Mouse (Mus musculus) hindbrain, embryonic 16.5 days (tissue): Measurements from ENCODE around the gene Itm2c. TPM values are rescaled to one million over a fixed set of nuclear protein-coding genes. Genes with fewer than 3 reads are reported as not detected.

Experiments used
- ATAC-seq: fragments of 200-750 bp; cut with Nextera tagmentation; 2 replicates; pipeline ENCODE4 v1.8.0; 2017; ENCODE audit warnings: moderate TSS enrichment, moderate library complexity
- H3K27ac ChIP-seq: fragments of 300-500 bp; sonication (generic); 2 replicates; pipeline ENCODE4 v1.5.1; 2014; ENCODE audit warnings: low read depth, mild to moderate bottlenecking, control low read depth, low read length, moderate library complexity
- H3K27me3 ChIP-seq: fragments of 300-500 bp; sonication (generic); replicated peaks from 2 replicates; pipeline ENCODE4 v1.6.1; 2014; ENCODE audit warnings: low read length; ENCODE audit not compliant: control insufficient read depth, insufficient read depth
- H3K36me3 ChIP-seq: fragments of 300-500 bp; sonication (generic); 2 replicates; pipeline ENCODE4 v1.6.1; 2014; ENCODE audit warnings: mild to moderate bottlenecking, low read length, moderate library complexity, mixed read lengths; ENCODE audit not compliant: control insufficient read depth, insufficient read depth
- H3K4me1 ChIP-seq: fragments of 300-500 bp; sonication (generic); 2 replicates; pipeline ENCODE4 v1.6.1; 2014; ENCODE audit warnings: low read depth, low read length; ENCODE audit not compliant: control insufficient read depth, insufficient read depth
- H3K4me2 ChIP-seq: fragments of 300-500 bp; sonication (generic); 2 replicates; pipeline ENCODE4 v1.6.1; 2014; ENCODE audit warnings: mild to moderate bottlenecking, low read length, control low read depth, moderate library complexity
- H3K4me3 ChIP-seq: fragments of 300-500 bp; sonication (generic); 2 replicates; pipeline ENCODE4 v1.5.1; 2014; ENCODE audit warnings: mild to moderate bottlenecking, low read length, control low read depth, moderate library complexity
- H3K9ac ChIP-seq: fragments of 300-500 bp; sonication (generic); 2 replicates; pipeline ENCODE4 v1.6.1; 2014; ENCODE audit warnings: low read depth, mild to moderate bottlenecking, control low read depth, low read length, moderate library complexity
- H3K9me3 ChIP-seq: fragments of 300-500 bp; sonication (generic); 2 replicates; pipeline ENCODE4 v1.6.1; 2014; ENCODE audit warnings: mild to moderate bottlenecking, low read length, moderate library complexity; ENCODE audit not compliant: control insufficient read depth
- WGBS: fragments of 180-500 bp; shearing (Covaris S2); extraction: QIAGEN DNeasy Blood & Tissue Kit; methylation state at CpG from one replicate; pipeline ENCODE4 v1.1.7; 2014; 5-methylcytosine and 5-hydroxymethylcytosine counted together
- polyA plus RNA-seq: library from polyadenylated mRNA; unstranded; fragments of >200 nt; fragmentation: Nextera tagmentation; extraction: Ambion mirVana; gene quantifications from 2 replicates; pipeline ENCODE4 v1.2.1, GENCODE M21; 2015

Itm2c gene
- polyA plus RNA-seq, 1 experiment from 2014 or later = 225 TPM

DNA sequence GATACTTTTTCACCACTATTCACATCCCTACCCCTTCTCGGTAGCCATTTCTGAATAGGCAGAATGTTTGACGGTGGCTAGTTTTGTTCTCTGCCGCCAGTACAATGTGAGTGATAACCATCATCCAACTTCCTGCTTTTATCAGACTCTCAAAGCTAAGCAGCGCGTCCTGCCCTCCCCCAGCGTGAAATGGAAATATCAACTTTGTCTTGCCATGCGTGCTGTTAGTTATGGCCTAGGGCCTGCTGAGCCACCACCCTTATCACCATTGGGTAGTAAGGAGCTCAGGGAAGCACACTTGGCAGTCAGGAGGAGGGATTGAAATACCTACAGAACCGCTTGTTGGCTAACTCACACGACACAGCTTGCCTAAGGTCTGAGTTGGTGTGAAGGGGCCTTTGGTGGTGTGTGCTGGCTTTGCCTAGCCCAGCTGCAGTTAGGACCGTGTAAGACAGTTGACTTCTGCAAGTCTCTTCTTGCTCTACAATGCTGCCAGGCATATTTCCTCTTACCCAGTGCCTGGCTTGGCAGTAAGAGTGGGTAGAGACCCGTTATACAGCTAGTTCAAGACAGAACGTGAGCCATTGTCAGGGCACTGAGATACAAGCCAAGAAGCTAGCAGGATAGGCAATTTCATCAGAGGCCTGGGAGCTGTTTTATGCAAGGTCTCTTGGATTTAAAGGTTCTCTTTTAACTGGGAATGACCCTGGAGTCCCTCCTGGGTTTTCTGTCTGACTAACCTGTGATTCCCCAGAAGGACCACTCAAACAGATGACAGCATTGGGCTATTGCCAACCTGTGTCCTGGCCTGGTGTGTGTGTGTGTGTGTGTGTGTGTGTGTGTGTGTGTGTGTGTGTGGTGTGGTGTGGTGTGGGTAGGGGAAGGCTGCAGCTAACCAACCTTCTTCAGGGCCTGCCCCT, 3.0 kb downstream of the Itm2c start:
- 48% methylated on average over 12 of the region's 12 CpGs for WGBS
- Histone ChIP-seq H3K27ac (peak overlapping the region; percentile 3; the same call in 1 of the 2 replicates), H3K9me3 (no peaks in the 10 kb centered on the region), H3K27me3 (no peaks in the 10 kb centered on the region), H3K36me3 (no peaks in the 10 kb centered on the region), H3K4me3 (peak overlapping the region; percentile 72; the same call in 1 of the 2 replicates), H3K4me1 (peaks cover 68% of the 10 kb centered on the region), H3K9ac (peak overlapping the region; percentile 31; the same call in 1 of the 2 replicates), H3K4me2 (peak overlapping the region; percentile 75)
- no peak for ATAC-seq

DNA sequence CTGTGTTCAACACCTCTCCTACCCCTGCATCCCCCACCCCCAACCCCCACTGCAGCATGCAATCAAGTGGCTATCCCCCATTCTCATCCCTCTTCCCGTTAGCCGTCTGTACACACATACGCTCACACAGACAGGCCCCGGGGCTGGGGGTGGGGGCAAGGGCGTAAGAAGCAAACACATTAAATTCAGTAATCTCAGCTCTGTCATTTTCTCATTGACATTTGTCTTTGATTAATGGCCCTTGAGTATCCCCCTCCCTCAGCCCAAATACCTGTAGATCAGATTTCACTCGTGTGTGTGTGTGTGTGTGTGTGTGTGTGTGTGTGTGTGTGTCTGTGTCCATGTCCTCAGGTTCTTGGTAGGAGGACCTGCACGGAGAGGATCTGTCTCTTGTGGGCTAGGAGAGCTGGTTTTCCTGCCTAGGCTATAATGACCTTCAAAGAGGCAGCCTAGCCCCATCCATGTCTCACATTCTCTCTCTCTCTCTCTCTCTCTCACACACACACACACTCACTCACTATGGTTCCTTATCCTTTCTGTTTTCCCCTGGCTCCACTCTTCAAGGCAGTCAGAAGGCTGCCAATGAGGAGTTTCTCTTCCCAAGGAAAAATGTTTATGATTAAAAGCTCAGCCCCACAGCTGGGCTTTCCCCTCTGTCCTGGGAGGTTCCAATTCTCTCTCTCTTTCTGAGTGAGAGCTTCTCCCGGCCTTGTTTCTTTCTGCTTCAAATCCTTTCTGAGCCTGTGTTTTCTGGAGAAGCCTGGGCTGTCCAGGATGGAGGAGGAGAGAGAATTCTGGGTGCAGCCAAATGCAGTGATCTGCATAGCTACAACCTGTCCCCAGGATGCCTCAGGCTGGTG, 4.0 kb downstream of the Itm2c start:
- ATAC-seq = no peak
- WGBS = 25% methylated on average over 8 of the region's 8 CpGs
- H3K4me2 ChIP-seq = peak overlapping the region; percentile 75
- no peaks in the 10 kb centered on the region for H3K27me3 ChIP-seq
- H3K4me1 ChIP-seq = peaks cover 76% of the 10 kb centered on the region
- 0 out of 2 replicates have a peak overlapping the region, but pooled peaks have one; percentile 14 for H3K4me3 ChIP-seq
- no peaks in the 10 kb centered on the region for H3K9me3 ChIP-seq
- H3K27ac ChIP-seq = peak overlapping the region; percentile 76
- no peaks in the 10 kb centered on the region for H3K36me3 ChIP-seq
- H3K9ac ChIP-seq = peak overlapping the region; percentile 20

DNA sequence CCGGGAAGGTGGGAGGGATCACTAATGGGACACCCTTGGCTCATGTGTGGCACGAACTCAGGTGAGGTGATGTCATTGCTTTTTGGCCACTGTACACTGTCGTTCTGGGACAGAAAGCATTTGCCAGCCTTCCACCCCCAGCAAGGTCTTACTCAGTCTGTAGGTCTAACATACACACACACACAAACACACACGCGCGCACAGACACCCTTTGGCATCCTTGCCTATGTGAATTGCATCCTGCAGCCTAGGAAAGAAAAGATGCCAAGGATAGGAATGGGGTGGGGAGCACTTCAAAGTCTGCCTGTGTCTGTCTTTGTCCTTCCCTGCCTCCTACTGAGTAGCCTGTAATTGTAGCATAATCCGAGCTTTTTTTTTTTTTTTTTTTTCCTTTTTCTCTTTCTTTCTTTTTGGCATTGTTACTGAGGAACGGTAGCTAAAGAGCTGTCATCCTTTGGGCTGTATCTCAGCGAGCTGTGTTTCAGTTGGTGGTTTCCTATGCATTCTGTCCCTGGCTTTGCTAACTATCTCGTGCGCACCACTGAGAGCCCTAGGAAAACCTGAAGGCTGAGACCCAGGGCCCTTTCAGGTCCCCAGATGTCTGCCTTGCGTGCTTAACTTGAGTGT, 4.8 kb downstream of the Itm2c start:
- H3K9ac ChIP-seq = peak overlapping the region; percentile 20
- no peak for ATAC-seq
- no peaks in the 10 kb centered on the region for H3K9me3 ChIP-seq
- 17% methylated on average over 12 of the region's 12 CpGs for WGBS
- peaks cover 4% of the 10 kb centered on the region for H3K36me3 ChIP-seq
- H3K27me3 ChIP-seq = no peaks in the 10 kb centered on the region
- H3K4me1 ChIP-seq = peaks cover 73% of the 10 kb centered on the region
- H3K4me2 ChIP-seq = peak overlapping the region; percentile 75
- peak overlapping the region; percentile 76 for H3K27ac ChIP-seq
- H3K4me3 ChIP-seq = 0 out of 2 replicates have a peak overlapping the region, but pooled peaks have one; percentile 14

DNA sequence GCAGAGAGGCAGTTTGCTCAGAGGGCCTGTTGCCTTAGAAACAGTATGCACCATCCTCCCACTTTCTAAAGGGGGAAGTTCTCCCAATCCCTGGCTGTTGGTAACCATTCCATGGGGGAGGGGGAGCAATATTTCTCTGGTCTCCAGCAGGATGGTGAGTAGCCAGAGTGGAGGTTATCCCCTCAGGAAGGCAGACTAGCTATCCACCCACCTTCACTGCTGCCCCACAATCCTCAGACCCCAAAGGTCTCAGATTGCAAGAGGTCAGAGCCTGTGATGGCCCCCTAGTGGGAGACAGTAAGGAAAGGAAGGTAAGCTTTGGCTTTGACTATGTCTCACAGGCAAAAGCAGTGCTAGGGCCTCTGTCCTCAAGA, 5.3 kb downstream of the Itm2c start:
- ATAC-seq = no peak
- Histone ChIP-seq H3K4me3 (no peak overlapping the region), H3K4me2 (peak overlapping the region; percentile 75), H3K36me3 (peaks cover 7% of the 10 kb centered on the region), H3K27me3 (no peaks in the 10 kb centered on the region), H3K9me3 (no peaks in the 10 kb centered on the region), H3K27ac (peak overlapping the region; percentile 76), H3K9ac (peak overlapping the region; percentile 2; the same call in 1 of the 2 replicates), H3K4me1 (peaks cover 71% of the 10 kb centered on the region)

DNA sequence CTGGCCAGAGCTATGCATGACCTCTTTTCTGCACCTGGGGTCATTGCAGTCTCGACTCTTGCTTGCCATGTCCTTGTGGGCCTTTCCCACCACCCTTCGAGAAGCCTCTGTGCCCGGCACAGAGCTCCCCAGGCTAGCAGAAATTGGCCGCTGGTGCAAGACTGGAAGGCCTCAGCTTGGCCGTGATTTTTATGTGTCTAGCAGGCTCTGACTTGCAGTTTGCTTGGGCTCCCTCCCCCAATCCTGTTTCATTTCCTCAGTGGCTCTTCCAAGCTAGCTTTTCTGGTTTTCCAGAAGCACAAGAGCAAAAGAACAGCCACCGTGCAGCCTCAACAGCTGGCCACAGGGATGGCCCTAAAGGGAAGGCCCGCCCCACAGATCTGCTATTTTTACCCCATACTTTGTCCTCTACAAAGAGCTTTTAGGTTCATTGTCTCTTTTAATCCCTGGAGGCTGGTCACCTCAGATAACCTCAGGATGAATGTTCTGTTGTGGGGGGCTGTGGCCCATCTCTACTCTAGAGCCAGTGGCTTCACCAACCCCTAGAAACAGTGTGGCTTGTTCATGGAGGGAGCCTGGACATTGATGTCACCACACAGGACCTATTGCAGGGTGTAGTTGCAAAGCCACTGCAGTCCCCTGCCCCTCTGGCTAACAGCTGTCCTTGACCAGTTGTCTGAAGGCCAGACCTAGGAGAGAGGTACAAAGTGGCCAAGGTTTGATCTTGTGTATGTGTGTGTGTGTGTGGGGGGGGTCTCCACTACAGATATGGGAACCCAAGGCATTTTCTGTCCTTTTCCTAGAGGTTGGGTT, 6.6 kb downstream of the Itm2c start:
- no peaks in the 10 kb centered on the region for H3K9me3 ChIP-seq
- no peaks in the 10 kb centered on the region for H3K27me3 ChIP-seq
- peaks cover 11% of the 10 kb centered on the region for H3K36me3 ChIP-seq
- no peak for ATAC-seq
- no peak overlapping the region for H3K4me3 ChIP-seq
- WGBS = 69% methylated on average over 7 of the region's 7 CpGs
- H3K4me2 ChIP-seq = peak overlapping the region; percentile 7; the same call in 1 of the 2 replicates
- H3K27ac ChIP-seq = peak overlapping the region; percentile 49; the same call in 1 of the 2 replicates
- no peak overlapping the region for H3K9ac ChIP-seq
- peaks cover 69% of the 10 kb centered on the region for H3K4me1 ChIP-seq

DNA sequence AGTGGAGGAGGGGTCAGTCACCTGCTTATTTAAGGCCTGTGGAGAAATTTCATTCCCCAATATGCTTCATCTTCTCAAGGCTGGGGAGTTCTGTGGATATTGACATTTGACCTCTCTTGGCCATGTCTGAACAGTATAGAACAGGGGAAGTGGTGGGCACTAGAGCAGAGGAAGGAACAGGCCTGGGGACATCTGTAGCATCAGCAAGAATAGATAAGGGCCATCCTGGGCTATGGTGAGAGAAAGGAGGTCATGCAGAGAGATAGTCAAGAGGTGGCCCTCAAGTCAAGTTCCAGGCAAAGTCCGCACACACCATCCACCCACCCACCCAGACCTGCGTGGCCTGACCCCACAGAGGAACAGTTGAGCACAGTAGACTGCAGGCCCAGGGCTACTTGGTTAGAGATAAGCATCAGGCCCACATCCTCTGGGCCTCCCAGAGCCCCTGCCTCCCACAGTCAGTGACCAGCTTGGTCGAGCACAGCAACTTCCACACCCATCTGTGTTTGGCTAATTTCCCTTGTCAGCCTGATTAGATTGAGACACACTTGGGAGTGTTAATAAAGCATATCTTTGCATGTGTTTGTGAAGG, 7.5 kb downstream of the Itm2c start:
- H3K27ac ChIP-seq = peak overlapping the region; percentile 67
- no peaks in the 10 kb centered on the region for H3K27me3 ChIP-seq
- H3K4me2 ChIP-seq = no peak overlapping the region
- H3K9ac ChIP-seq = no peak overlapping the region
- peak; percentile 32 for ATAC-seq
- peaks cover 20% of the 10 kb centered on the region for H3K36me3 ChIP-seq
- H3K4me3 ChIP-seq = no peak overlapping the region
- WGBS = 49% methylated on average over 3 of the region's 3 CpGs
- peaks cover 60% of the 10 kb centered on the region for H3K4me1 ChIP-seq
- no peaks in the 10 kb centered on the region for H3K9me3 ChIP-seq

DNA sequence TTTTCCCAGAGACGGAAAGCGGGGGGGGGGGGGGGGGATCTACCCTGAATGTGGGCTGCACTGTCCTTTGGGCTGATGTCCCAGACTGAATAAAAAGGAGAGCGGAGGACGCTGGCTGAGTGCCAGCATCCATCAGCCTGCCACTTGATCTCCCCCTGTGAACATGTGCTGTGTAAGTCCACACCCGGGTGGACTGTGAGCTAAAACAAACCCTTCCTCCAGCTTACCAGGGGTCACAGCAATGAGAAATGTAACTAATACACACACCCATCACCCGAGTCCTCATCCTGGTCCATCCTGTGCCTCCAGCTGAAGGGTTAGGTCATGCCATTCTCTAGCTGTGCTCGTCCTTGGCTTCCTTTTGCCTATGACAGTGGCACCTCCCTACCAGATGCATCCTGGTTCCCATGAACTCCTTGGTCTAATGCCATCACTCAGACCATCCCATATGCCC, 8.1 kb downstream of the Itm2c start:
- H3K36me3 ChIP-seq = peaks cover 25% of the 10 kb centered on the region
- H3K27me3 ChIP-seq = no peaks in the 10 kb centered on the region
- H3K9me3 ChIP-seq = no peaks in the 10 kb centered on the region
- H3K27ac ChIP-seq = peak overlapping the region; percentile 67; the same call in 1 of the 2 replicates
- no peak overlapping the region for H3K4me3 ChIP-seq
- 20% methylated on average over 7 of the region's 7 CpGs for WGBS
- ATAC-seq = peak; percentile 75
- peaks cover 55% of the 10 kb centered on the region for H3K4me1 ChIP-seq
- no peak overlapping the region for H3K4me2 ChIP-seq
- H3K9ac ChIP-seq = no peak overlapping the region

DNA sequence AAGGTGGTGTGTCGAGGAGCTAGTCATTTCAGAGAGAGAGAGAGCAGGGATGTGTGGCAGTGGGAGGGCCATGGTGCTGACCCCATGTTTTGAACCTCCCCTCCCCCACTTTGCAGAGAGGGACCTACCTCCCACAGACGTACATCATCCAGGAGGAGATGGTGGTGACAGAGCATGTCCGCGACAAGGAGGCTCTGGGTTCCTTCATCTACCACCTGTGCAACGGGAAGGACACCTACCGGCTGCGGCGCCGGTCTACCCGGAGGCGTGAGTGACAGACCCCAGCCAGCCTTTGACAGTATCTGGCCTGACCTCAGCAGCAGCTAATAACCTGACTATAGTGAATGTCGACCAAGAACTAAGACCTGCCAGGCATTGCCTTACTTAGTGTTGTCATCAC, 12.8 kb downstream of the Itm2c start:
- H3K36me3 ChIP-seq = peaks cover 30% of the 10 kb centered on the region
- WGBS = 95% methylated on average over 12 of the region's 12 CpGs
- H3K9ac ChIP-seq = no peak overlapping the region
- no peak overlapping the region for H3K4me3 ChIP-seq
- H3K27ac ChIP-seq = no peak overlapping the region
- no peak for ATAC-seq
- peaks cover 10% of the 10 kb centered on the region for H3K4me1 ChIP-seq
- H3K27me3 ChIP-seq = no peaks in the 10 kb centered on the region
- H3K9me3 ChIP-seq = no peaks in the 10 kb centered on the region
- no peak overlapping the region for H3K4me2 ChIP-seq
